Mouse (Mus musculus): Measurements from ENCODE around the gene Sugct.
"Not testable (repeated sequence)": the region's sequence is repeated elsewhere in the genome, so short reads cannot be mapped to it uniquely, and the experiment has no call there.

The Sugct gene

DNA sequence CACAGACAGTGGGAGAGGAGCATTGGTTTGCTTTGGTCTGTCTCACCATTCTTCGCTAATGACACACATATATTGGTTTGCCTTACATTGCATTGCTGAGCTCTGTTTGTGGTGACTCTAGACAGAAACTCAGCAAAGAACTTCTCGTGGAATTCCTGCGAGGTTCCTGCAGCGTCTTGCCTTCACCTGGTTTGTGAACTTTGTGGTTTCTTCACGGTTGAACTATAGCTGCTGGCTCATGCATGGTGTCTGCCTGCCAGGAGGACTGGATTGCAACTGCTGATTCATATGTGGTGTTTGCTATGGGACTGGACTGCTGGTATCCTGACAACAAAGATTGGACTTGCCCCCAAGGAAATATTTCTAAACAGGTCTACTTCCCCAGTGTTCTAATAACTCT, 91.6 kb downstream of the Sugct start:
- no peak for DNase-seq

DNA sequence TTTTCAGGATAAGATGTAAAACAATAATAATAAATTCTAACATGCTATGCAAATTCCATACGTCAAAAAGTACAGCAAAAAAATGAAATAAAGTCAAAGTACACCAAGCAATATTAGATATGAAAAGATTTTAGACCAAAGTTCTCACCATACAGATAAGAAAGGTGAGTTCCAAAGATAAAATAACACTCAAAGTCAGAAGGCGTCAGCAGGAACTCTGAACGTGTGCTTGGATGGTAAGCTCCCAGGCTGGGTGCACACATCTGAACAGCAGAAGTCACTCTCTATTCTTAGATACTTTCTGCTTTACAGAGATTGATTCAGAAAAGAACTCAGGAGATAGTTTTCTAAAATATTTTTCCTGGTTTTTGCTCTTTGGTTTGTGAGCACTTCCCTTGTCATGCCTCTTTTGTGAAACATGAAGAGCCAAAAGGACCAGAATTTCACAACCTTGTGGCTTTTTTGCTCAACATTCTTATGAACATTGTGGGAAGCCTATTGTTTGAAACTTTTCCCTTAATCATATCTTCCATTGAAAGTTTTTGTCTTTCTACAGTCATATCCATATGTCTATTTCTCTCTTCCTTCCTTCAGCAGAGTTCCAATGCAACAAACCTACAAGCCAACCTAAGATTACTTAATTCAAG, 110.0 kb downstream of the Sugct start:
- DNase-seq = no peak

DNA sequence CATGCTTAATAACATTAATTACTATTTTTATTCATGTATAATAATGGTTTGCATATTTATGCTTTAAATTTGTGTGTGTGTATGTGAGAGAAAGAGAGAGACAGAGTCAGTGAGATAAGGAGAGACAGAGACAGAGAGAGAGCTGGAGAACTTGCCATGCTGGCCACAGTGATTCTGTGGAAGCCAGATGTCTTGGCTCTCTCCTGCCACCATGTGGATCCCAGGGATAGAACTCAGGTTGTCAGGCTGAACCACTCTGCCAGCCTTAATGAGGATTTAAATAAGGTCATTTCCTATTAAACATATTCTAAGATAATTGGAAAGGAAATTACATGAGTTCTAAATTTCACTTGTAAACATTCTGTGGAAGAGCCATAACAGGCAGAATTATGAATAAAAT, 110.5 kb downstream of the Sugct start:
- DNase-seq = peak; percentile 11

DNA sequence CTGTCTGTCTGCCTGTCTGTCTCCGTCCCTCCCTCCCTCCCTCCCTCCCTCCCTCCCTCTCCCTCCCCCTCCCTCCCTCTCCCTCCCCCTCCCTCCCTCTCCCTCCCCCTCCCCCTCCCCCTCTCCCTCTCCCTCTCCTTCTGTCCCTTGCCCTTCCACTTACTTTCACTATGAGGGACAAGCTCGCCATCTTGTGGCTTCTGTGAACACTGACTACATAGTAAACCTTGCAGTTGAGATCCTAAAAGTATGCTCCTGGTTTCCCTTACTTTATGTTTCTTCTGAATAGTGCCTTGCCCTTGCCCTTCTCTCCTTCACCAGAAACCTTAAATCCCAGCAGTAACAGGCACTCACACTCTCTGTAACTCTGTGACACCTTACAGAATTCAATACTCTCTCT, 113.7 kb downstream of the Sugct start:
- DNase-seq = peak; percentile 21

DNA sequence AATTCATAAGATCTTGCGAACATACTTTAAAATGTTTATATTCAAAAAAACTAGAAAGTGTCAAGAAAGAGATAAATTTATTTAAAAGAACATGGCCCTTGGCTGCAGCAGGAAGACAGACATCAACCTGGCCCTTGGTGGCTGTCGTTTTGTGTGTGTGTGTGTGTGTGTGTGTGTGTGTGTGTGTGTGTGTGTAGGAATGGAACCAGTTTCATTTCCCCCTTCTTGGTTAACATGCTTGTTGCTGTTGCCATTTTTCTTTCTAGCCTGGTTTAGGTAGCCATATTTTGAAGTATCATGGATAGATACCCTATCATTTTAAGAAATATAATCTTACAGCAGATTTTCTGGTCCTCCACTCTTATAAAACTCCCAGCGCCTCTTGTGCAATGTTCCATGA, 136.0 kb downstream of the Sugct start:
- no peak for DNase-seq

DNA sequence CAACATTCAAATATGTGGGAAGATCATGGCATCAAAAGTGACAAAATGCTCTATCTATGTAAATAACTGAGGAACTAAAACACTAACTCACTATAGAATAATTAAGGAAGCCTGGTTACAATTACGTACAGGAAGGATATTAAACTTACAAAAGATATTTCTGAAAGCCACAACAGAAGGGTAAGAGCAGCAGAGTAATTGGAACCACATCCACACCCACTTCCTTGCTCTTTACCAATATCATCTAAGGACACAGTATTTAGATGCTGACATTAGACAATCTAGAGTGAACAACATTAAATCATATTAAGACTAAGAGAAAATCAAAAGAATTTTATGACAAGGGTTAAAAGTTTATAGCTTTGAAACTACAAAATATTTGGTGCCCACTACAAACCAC, 159.0 kb downstream of the Sugct start:
- DNase-seq = no peak

DNA sequence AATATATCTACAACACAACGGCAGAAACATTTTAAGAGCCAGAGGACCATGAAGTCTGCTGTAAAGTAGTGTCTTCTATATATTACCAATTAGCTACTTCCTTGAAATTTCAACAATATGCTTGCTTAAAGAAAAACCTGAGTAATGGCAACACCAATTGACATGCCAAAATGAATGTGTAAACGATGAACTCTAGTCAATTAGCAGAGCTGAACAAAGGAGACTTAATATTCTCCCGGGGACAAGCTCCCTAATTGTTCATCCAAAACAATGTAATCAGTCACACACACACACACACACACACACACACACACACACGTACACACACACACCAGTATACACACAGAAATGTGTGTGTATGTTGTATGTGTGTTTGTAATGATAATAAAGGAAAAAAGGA, 160.5 kb downstream of the Sugct start:
- no peak for DNase-seq

DNA sequence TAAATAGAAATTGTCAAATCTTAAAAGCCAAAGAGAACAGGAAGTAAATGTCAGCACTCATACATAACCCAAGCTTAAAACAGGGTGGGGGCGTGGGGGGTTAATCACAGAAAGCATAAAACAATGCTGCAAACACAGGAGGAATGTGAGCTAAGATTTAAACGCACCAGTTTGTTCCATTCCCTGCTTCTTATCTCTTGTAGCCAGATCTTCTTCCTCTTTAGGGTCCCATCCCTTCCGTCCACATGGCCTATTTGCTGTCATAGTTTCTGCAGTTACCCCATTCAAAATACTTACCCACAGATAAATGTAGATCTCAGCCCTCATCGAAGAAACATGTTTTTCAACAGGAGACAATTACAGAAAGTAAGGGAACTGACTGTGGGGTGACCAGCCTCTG, 160.9 kb downstream of the Sugct start:
- no peak for DNase-seq

DNA sequence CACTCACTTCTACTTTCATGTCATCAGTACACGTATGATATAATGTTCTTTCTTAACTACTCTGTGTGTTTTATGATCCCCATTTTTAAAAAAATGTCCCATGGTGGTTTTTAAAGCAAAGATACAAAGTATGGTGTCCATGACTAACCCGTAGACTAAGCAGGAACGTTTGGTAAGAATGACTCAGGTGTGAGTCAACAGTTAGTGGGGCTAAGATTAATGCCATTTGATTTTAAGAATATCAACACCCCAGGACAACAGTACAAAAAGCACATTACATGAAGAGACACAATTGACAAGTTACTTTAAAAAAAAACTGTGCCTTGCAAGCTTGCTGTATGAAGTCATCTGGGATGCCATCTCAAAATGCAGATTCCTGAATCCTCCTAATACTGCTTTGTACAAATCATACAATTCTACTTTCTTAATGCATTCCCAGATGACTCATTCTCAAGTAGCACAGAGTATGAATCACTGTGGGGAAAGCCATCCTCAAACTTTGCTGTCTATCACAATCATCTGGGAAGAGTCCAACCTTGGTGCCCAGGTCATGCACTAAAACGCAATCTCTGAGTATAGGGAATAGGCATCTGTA, 184.1 kb downstream of the Sugct start:
- no peak for DNase-seq

DNA sequence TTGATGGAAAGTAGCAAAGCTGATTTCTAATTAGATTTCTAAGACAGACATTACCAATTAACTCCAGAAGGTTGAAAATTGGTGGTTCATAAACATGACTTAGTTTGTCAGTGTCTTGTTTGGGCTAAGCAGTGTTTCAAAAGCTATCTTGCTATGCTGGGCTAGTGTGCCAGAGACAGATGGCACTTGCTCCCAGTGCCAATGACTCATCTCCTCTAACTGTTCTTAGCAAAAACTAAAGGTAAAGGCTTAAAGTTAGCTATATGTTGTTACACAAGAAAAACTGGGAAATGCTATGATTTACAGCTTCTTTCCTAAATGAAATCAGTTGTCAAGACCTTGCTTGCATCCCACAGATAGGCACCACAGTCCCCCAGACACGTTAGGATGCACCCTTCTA, 200.4 kb downstream of the Sugct start:
- DNase-seq = no peak

DNA sequence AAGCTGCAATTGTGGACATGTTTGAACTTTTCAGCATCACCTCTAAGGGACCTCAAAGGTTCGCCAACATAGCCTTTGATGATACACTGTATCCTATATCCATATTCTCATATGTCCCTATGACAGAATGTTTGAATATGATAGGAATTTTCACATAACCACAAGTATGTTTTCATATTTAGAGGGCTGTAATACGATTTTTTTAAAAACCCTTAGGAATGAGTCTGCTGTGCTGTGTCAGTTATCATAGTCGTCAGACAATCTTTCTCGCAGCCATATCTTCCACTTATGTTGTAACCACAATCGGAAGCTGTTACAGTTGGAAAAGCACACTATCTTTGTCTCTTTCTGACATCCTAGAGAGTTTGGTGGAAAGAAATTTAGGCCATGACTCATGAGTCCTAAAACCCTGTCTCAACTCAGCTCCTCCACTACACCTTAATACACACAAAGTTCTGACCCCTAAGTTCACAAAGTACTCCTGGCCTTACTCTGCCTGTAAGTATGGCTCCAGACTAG, 201.2 kb downstream of the Sugct start:
- DNase-seq = no peak

DNA sequence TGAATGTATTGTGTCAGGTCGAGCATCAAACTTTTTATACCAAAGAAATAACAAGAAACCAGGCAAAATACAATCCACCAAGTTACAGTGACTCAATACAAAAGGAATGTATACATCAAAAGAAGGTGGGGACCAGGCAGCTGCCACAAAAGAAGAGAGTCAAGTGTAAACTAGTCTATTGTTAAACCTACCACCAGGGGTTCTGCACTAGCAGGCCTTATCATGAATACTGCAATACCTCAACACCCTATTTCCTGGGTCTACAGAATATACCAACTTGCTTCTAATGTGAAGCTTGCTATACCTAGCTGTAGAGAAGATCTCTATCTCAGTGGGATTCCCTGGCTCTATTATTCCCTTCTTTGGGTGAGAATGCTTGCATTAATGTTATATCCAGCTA, 237.4 kb downstream of the Sugct start:
- DNase-seq = not testable (repeated sequence)

DNA sequence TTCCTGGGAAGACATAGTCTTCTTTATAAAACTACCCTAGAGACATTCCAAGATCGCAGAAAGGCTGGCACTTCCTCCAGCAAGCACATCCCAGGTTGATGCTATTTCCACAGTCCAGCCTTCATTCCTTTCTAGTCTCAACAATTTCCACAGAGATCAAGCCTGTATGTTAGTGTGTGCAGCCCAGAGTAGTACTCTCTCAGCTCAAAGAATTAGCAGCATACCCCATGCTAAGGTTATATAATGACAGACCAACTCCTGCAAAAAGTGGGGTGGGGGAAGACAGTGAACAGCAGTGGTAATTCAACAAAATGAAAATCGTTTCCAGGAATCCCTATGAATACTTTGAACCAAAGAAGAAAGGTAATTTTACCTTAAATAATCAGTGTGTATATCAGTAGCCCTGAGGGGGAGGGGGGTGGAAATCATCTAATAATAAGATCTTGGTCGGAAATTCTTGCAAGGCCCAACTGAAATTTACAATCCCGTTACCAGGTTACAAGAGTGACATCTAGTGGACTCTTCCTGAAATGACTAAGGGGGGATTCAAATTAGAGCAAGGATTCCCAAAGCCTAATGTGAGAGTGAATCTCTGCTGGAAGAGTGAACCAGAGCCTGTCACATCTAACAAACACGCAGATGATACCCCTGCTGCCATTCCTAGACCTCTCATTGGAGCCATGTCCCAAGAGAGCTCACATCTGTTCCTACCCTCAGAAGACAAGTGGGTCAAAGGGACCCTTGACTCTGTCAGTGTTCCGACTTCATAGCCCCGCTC, 263.0 kb downstream of the Sugct start:
- DNase-seq = peak; percentile 1

DNA sequence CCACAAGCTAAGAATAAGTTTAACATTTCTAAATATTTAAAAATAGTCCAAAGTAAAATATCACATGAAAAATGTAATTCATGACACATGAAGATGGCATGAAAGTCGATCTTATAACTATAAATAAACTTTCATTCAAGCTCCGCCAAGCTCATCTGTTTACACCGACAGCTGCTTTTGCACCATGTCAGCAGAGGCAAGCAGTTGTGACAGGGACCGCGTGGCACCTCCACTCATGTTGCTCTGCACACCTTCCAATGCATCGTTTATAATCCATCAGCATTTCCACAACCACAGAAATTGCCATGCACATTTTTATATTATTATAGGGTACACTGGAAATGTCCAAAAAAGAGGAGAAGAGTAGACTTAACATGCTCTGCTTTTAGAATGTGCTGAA, 273.5 kb downstream of the Sugct start:
- DNase-seq = no peak

DNA sequence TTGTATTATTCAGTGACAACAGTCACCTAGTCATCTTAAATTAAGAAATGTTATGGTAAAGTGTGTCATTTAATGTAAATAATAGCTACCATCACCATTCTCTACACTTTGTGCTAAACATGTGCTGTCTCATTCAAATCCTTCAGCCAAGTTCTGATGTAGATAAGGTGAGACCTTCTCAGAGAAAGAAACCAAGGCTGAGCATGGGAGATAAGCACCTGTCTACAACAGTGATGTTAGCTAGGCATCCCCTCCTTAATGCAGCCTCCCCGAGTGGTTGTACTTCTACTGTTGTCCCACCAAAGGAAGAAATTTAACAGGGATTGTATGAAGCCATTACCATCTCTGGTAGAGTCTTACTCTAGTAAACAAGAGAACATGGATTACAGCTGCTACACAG, 274.8 kb downstream of the Sugct start:
- no peak for DNase-seq

DNA sequence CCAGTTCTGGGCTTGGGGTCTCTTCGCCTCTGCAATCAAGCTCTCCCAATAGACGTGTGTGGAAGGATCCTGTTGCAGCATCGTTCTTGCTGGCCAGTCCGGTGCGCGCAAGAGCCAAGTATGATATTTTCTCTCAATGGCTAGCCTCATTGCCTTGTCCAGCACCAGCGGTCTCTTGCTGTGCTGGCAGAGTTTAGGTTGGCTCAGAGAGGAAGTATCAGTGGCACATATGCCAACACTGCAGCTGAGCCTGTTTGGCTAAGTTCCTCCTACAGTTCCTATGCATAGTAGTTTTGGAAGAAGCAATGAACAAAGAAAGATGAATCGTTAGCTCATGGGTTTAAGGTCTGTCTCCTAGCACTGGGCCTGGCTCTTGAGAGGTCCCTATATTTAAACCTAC, 352.5 kb downstream of the Sugct start:
- no peak for DNase-seq

DNA sequence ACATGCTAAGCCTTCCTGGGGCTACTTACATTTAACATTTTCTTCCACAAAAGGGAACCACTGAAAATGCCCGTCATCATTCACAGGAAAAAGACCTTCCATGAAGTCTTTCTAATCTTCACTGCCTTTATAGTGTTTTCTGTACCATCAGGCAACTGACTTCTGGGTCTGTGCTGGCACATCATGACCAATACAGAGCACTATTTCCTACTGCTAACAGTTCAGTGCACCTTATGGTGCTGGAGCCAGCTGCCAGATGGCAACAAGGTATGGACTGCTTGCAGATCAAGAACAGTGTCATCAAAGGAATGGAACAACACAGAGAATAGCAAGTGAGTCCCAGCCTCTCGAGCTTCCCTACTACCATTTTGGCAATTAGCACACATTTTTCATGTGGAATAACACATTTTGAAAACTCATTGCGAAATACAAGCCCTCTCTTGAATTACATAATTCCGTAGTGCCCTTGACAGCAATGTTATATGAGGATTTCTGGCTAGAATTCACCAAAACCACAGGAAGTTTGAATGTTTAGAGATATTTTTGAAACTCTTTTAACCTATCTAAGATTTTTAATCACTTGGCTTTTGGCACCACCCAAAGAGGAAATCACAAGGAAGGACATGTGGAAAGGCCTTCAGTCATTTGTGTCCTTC, 359.3 kb downstream of the Sugct start:
- DNase-seq = no peak

DNA sequence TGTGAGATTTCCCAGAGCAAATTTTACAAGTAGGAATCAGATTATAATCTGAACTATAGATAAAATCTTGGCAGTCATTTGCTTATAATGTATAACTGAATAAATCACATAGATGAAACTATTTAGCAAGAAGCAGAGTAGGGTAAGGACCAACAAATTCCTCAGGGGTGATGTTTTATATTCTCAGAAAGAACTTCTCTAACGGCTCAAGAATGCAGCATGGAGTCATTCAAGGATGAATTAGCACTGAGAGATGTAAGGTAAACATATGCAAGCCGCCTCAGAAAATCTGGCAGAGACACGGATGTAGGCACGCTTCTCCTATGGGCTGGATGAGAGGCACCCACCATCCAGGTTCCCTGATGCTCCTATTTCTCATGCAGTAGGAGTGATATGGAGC, 368.5 kb downstream of the Sugct start:
- no peak for DNase-seq

DNA sequence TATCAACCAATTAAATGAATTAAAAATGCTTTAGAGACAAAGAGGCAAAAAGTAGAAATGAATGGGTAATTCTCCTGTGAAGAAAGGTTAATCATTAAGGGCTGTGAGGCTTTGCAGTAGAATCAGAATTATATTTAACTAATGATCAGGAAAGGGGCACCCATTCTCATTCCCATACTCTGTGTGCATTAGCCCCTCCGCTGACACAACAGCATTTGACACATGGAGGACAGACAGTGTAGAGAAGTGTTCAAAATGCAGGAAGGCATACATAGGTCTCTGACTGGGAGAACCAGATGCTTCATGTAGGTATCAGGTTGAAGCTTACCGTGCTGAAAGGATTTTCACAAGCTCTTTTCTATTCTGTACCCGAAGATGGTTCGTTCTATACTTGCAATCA, 393.8 kb downstream of the Sugct start:
- no peak for DNase-seq

DNA sequence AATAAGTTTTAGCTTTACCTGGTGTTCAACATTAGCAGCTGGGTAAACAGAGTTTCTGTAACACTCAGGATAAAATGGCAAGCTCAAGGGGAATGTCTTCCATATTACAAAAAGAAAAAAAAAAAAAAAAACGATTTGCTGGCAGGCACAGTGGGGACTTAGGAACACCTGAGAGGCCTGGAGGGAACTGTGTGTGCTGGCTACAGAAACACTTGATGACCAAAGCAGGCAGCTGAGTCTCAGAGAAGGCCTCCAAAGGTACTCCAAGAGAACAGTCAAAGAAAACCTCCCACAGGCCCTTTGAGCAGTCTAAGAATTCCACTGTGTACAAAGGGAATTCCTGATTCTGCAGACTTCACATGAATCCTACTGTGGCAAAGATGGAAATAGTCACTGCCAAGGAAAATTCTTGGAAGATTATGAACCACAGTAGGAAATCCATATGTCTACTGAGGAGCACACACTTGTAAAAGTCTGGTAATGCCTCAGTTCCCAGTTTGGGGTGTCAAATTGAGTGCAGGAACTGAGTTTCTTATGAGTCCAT, 397.8 kb downstream of the Sugct start:
- no peak for DNase-seq

DNA sequence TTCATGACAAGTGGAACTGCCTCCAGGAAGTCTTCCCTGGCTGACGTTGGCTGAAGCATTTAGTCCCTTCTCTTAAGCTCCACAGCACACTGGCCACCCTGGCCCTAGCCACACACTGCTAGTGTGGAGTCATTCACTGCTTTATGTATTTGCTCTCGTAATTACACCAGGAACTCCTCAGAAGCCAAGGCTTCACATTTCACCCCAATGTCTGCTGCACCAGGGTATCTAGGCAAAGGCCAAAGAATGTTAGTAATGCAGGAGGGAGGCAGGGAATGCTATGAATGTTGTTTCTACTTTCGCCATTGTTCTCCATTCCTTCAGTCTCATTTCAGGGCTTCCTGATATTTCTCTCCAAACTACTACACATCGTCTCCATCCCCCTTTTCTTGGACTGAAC, 398.4 kb downstream of the Sugct start:
- no peak for DNase-seq

DNA sequence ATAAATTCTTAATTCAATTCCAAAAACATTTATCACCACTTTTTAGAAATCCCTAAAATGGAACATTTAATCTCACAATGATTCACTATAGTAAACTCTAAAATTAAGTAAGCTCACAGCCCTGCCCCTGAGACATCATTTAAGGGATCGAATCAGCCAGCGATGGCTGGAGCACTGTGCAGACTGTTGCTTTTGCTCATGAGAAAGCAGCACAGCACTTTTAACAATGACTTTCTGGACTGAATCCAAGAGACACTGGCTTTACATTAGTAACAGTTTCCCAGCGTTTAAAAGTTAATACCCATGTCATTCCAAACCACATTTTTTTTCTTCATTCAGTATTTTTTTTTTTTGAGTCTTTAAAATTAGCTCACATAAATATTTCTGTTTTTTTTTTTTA, 398.9 kb downstream of the Sugct start:
- DNase-seq = no peak

DNA sequence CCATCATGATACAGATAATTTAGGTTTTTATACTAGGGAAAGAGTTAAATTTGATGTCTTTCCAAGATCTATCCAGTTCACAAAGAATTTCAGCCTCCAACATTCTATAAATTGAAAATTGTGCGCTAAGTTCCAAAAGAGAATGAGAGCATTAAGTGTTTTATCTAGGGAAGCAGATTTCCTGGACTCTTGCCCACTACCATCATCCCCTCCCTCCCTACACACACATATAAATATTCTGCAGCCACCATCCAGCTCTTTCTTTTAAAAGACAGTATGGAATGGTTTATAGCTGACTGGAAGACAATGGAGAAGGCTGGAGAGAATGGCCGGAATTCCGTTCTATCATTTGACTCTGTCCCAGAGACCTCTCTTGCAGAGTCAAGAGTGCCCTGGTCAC, 404.3 kb downstream of the Sugct start:
- no peak for DNase-seq
